Mouse (Mus musculus) MEL (cell line): ENCODE data around the gene Olfr503.

Source experiments
- CTCF ChIP-seq, 3 experiments: IDR thresholded peaks in 2 of 3; conservative IDR thresholded peaks in 1 of 3; 2 replicates each; pipeline ENCODE4 v1.5.1; 2011 to 2012; ENCODE audit warnings: low read length in 3 of 3, low read depth in 2 of 3, mild to moderate bottlenecking in 2 of 3, improper control_type of control experiment in 1 of 3, inconsistent platforms in 1 of 3, mixed read lengths in 1 of 3, moderate library complexity in 1 of 3; ENCODE audit not compliant: control insufficient read depth in 1 of 3, insufficient read depth in 1 of 3, poor library complexity in 1 of 3, severe bottlenecking in 1 of 3
- EP300 ChIP-seq, 2 experiments: IDR thresholded peaks; 2 replicates each; pipeline ENCODE4 v1.6.1; 2011; ENCODE audit warnings: improper control_type of control experiment in 2 of 2, low read length in 2 of 2, low read depth in 1 of 2, mild to moderate bottlenecking in 1 of 2
- GATA1 ChIP-seq: IDR thresholded peaks from 2 replicates; pipeline ENCODE4 v1.6.1; 2011; ENCODE audit warnings: low read depth, low read length, improper control_type of control experiment
- HCFC1 ChIP-seq: IDR thresholded peaks from 2 replicates; pipeline ENCODE4 v1.6.1; 2012; ENCODE audit warnings: low read depth, mild to moderate bottlenecking, inconsistent platforms, low read length, improper control_type of control experiment, moderate library complexity
- MAX ChIP-seq: IDR thresholded peaks from 2 replicates; pipeline ENCODE4 v1.6.1; 2011; ENCODE audit warnings: low read length, improper control_type of control experiment
- MYC ChIP-seq: IDR thresholded peaks from 2 replicates; pipeline ENCODE4 v1.6.1; 2011; ENCODE audit warnings: low read depth, mild to moderate bottlenecking, low read length, improper control_type of control experiment, moderate library complexity
- NRF1 ChIP-seq: IDR thresholded peaks from 2 replicates; pipeline ENCODE4 v1.6.1; 2014; ENCODE audit warnings: low read depth, mild to moderate bottlenecking, inconsistent platforms, low read length, improper control_type of control experiment, moderate library complexity; ENCODE audit not compliant: poor library complexity, insufficient read depth, severe bottlenecking
- POLR2A ChIP-seq, 2 experiments: IDR thresholded peaks; 2 replicates each; pipeline ENCODE4 v1.6.1; 2011 to 2012; ENCODE audit warnings: low read length in 2 of 2, mild to moderate bottlenecking in 2 of 2, control low read depth in 1 of 2, improper control_type of control experiment in 1 of 2, low read depth in 1 of 2, moderate library complexity in 1 of 2; ENCODE audit not compliant: control insufficient read depth in 1 of 2, insufficient read depth in 1 of 2, poor library complexity in 1 of 2
- SIN3A ChIP-seq: IDR thresholded peaks from 2 replicates; pipeline ENCODE4 v1.6.1; 2012; ENCODE audit warnings: low read length, improper control_type of control experiment, inconsistent platforms
- USF2 ChIP-seq, 2 experiments: IDR thresholded peaks; 2 replicates each; pipeline ENCODE4 v1.6.1; 2011 to 2012; ENCODE audit warnings: improper control_type of control experiment in 2 of 2, low read length in 2 of 2, borderline replicate concordance in 1 of 2, inconsistent platforms in 1 of 2, low read depth in 1 of 2, mild to moderate bottlenecking in 1 of 2; ENCODE audit not compliant: insufficient read depth in 1 of 2
- ZC3H11A ChIP-seq: IDR thresholded peaks from 2 replicates; pipeline ENCODE4 v1.6.1; 2012; ENCODE audit warnings: low read depth, mild to moderate bottlenecking, inconsistent platforms, low read length, improper control_type of control experiment
- ZKSCAN1 ChIP-seq: IDR thresholded peaks from 2 replicates; pipeline ENCODE4 v1.6.1; 2012; ENCODE audit warnings: low read depth, mild to moderate bottlenecking, inconsistent platforms, low read length, improper control_type of control experiment, moderate library complexity
- ZMIZ1 ChIP-seq: IDR thresholded peaks from 2 replicates; pipeline ENCODE4 v1.6.1; 2012; ENCODE audit warnings: low read depth, mild to moderate bottlenecking, inconsistent platforms, low read length, improper control_type of control experiment, moderate library complexity
- ZNF384 ChIP-seq: IDR thresholded peaks from 2 replicates; pipeline ENCODE4 v1.6.1; 2012; ENCODE audit warnings: low read depth, mild to moderate bottlenecking, inconsistent platforms, low read length, improper control_type of control experiment

- TF ChIP-seq ZNF384 (no peak), EP300 (IDR thresholded peaks at IDR 0.05; ENCODE audit: low read depth in 1 of 2, low read length in 2 of 2) (no peak), CTCF (IDR thresholded peaks at IDR 0.05 in 2 of 3, conservative IDR thresholded peaks at IDR 0.05 in 1 of 3; ENCODE audit: control insufficient read depth in 1 of 3, insufficient read depth in 1 of 3, low read depth in 2 of 3, low read length in 3 of 3, poor library complexity in 1 of 3, severe bottlenecking in 1 of 3) (no peak), POLR2A (IDR thresholded peaks at IDR 0.05; ENCODE audit: control insufficient read depth in 1 of 2, insufficient read depth in 1 of 2, low read depth in 1 of 2, low read length in 2 of 2, poor library complexity in 1 of 2) (no peak), MYC (no peak), USF2 (IDR thresholded peaks at IDR 0.05; ENCODE audit: borderline replicate concordance in 1 of 2, insufficient read depth in 1 of 2, low read depth in 1 of 2, low read length in 2 of 2) (no peak), ZKSCAN1 (no peak), ZMIZ1 (no peak), SIN3A (no peak), GATA1 (no peak), MAX (no peak), HCFC1 (no peak), NRF1 (no peak), ZC3H11A (no peak)
Measured at GRCm38 (mm10) chr7:108589797-108590196, 45.5 kb downstream of the Olfr503 start.
